In genomic region chr5:34251794-34252193, GRCm38 (mm10) we compare ENCODE assay signal across 10 mouse cellular contexts. TPM values are rescaled to one million over a fixed set of nuclear protein-coding genes. Genes with fewer than 3 reads are reported as not detected.
DNase-seq lines count a peak whose midpoint lies in the region; ATAC-seq and TF ChIP-seq lines count a peak whose summit lies in the region.
"Had no signal": no experiment of that assay in that cellular context is flagged by ENCODE, and none has a peak within 500 bp of the region (broad histone marks: within the 10 kb centered on the region; RNA-seq: fewer than 3 reads in every experiment).

No protein-coding gene starts in this region.

- no peak for TF ChIP-seq EP300 in lung, postnatal 0 days (IDR thresholded peaks at IDR 0.05)

- 0 out of 2 replicates have a peak, but pooled peaks have one; percentile 54 for ATAC-seq in intestine, embryonic 14.5 days (replicated peaks; ENCODE audit: low FRiP score, low TSS enrichment, low read depth)
- ATAC-seq in intestine, postnatal 0 days: no peak
- no peak for ATAC-seq in hindbrain, embryonic 11.5 days (ENCODE audit: low FRiP score)
- ATAC-seq in neural tube, embryonic 12.5 days (ENCODE audit: low FRiP score, low read depth): peak; percentile 56; the same call in 1 of the 2 replicates
- no peak for ATAC-seq in lung, postnatal 0 days
- no peak for ATAC-seq in erythroblast, adult 5-6 weeks (replicated peaks; ENCODE audit: low FRiP score, poor library complexity, severe bottlenecking)

- no peak overlapping the region for H3K4me3 ChIP-seq in intestine, embryonic 14.5 days (ENCODE audit: low read depth, low read length)
- no peak overlapping the region for H3K4me3 ChIP-seq in intestine, postnatal 0 days (ENCODE audit: low read depth, low read length)
- H3K4me3 ChIP-seq in hindbrain, embryonic 11.5 days (ENCODE audit: low read depth, low read length): no peak overlapping the region
- no peak overlapping the region for H3K4me3 ChIP-seq in neural tube, embryonic 12.5 days
- H3K4me3 ChIP-seq in lung, postnatal 0 days (ENCODE audit: low read depth, low read length): no peak overlapping the region

- H3K27ac ChIP-seq in intestine, embryonic 14.5 days (ENCODE audit: low read depth): no peak overlapping the region
- H3K27ac ChIP-seq in intestine, postnatal 0 days (ENCODE audit: low read depth, low read length): no peak overlapping the region
- peak overlapping the region; percentile 58 for H3K27ac ChIP-seq in hindbrain, embryonic 11.5 days (ENCODE audit: low read depth, low read length)
- H3K27ac ChIP-seq in neural tube, embryonic 12.5 days: peak overlapping the region; percentile 8; the same call in 1 of the 2 replicates
- no peak overlapping the region for H3K27ac ChIP-seq in lung, postnatal 0 days (ENCODE audit: low read length)

- H3K27me3 ChIP-seq in intestine, embryonic 14.5 days (replicated peaks; ENCODE audit: control insufficient read depth, insufficient read depth, low read length): no peaks in the 10 kb centered on the region
- H3K27me3 ChIP-seq in intestine, postnatal 0 days (replicated peaks; ENCODE audit: control insufficient read depth, insufficient read depth, low read length): no peaks in the 10 kb centered on the region
- H3K27me3 ChIP-seq in hindbrain, embryonic 11.5 days (ENCODE audit: control insufficient read depth, insufficient read depth, low read length): no peaks in the 10 kb centered on the region
- H3K27me3 ChIP-seq in neural tube, embryonic 12.5 days (replicated peaks): no peaks in the 10 kb centered on the region
- H3K27me3 ChIP-seq in lung, postnatal 0 days (replicated peaks; ENCODE audit: insufficient read depth, low read length): no peaks in the 10 kb centered on the region

- no peak for TF ChIP-seq CTCF in intestine, postnatal 0 days (IDR thresholded peaks at IDR 0.05; ENCODE audit: low read depth)
- TF ChIP-seq CTCF in lung, postnatal 0 days (IDR thresholded peaks at IDR 0.05): no peak

- DNase-seq in intestine, embryonic 14.5 days (ENCODE audit: low spot score): no peak
- DNase-seq in adrenal gland, postnatal 25 days: peak; percentile 32
- peak; percentile 23 for DNase-seq in hindbrain, embryonic 11.5 days (ENCODE audit: low spot score)
- DNase-seq in left cerebral cortex, postnatal 4 days: no peak
- no peak for DNase-seq in lung, postnatal 0 days (ENCODE audit: low spot score)
- DNase-seq: heart, postnatal 36 days; lung, adult 2 months had no signal

- H3K9ac ChIP-seq in intestine, embryonic 14.5 days (ENCODE audit: low read length): no peak overlapping the region
- no peak overlapping the region for H3K9ac ChIP-seq in intestine, postnatal 0 days (ENCODE audit: low read depth, low read length)
- no peak overlapping the region for H3K9ac ChIP-seq in hindbrain, embryonic 11.5 days (ENCODE audit: low read depth, low read length)
- H3K9ac ChIP-seq in neural tube, embryonic 12.5 days: no peak overlapping the region
- H3K9ac ChIP-seq in lung, postnatal 0 days (replicated peaks; ENCODE audit: low read depth): no peak overlapping the region

- intact Hi-C loops in left cerebral cortex, postnatal 4 days (cut with DNase I): no loop called here

- H3K4me1 ChIP-seq in intestine, embryonic 14.5 days (replicated peaks; ENCODE audit: control insufficient read depth, insufficient read depth, low read length): peaks cover 24% of the 10 kb centered on the region
- no peaks in the 10 kb centered on the region for H3K4me1 ChIP-seq in intestine, postnatal 0 days (replicated peaks; ENCODE audit: control insufficient read depth, insufficient read depth, low read length)
- peaks cover 5% of the 10 kb centered on the region; the same call in 1 of the 2 replicates for H3K4me1 ChIP-seq in hindbrain, embryonic 11.5 days (replicated peaks; ENCODE audit: control insufficient read depth, insufficient read depth, low read length)
- H3K4me1 ChIP-seq in neural tube, embryonic 12.5 days: peaks cover 28% of the 10 kb centered on the region
- H3K4me1 ChIP-seq in lung, postnatal 0 days (ENCODE audit: insufficient read depth, low read depth, low read length): no peaks in the 10 kb centered on the region

- no peak overlapping the region for H3K4me2 ChIP-seq in intestine, embryonic 14.5 days (ENCODE audit: low read length)
- H3K4me2 ChIP-seq in intestine, postnatal 0 days (replicated peaks; ENCODE audit: low read depth): no peak overlapping the region
- H3K4me2 ChIP-seq in hindbrain, embryonic 11.5 days (replicated peaks; ENCODE audit: low read depth, low read length): no peak overlapping the region
- H3K4me2 ChIP-seq in neural tube, embryonic 12.5 days (replicated peaks): no peak overlapping the region
- no peak overlapping the region for H3K4me2 ChIP-seq in lung, postnatal 0 days (replicated peaks; ENCODE audit: low read depth, low read length)

- WGBS in intestine, embryonic 14.5 days: 36% methylated on average over 4 of the region's 4 CpGs
- 39% methylated on average over 4 of the region's 4 CpGs for WGBS in intestine, postnatal 0 days
- 42% methylated on average over 4 of the region's 4 CpGs for WGBS in hindbrain, embryonic 11.5 days
- WGBS in neural tube, embryonic 12.5 days: 21% methylated on average over 4 of the region's 4 CpGs
- WGBS in lung, postnatal 0 days: 35% methylated on average over 4 of the region's 4 CpGs

- H3K36me3 ChIP-seq in intestine, embryonic 14.5 days (ENCODE audit: control insufficient read depth, insufficient read depth, low read length): no peaks in the 10 kb centered on the region
- H3K36me3 ChIP-seq in intestine, postnatal 0 days (ENCODE audit: control insufficient read depth, insufficient read depth): no peaks in the 10 kb centered on the region
- H3K36me3 ChIP-seq in hindbrain, embryonic 11.5 days (ENCODE audit: control insufficient read depth, insufficient read depth, low read length): no peaks in the 10 kb centered on the region
- H3K36me3 ChIP-seq in neural tube, embryonic 12.5 days: no peaks in the 10 kb centered on the region
- H3K36me3 ChIP-seq in lung, postnatal 0 days (ENCODE audit: insufficient read depth, low read length): no peaks in the 10 kb centered on the region

- H3K9me3 ChIP-seq in intestine, embryonic 14.5 days (ENCODE audit: control insufficient read depth, low read length): no peaks in the 10 kb centered on the region
- H3K9me3 ChIP-seq in intestine, postnatal 0 days (ENCODE audit: control insufficient read depth): no peaks in the 10 kb centered on the region
- no peaks in the 10 kb centered on the region for H3K9me3 ChIP-seq in hindbrain, embryonic 11.5 days (ENCODE audit: control insufficient read depth, low read length)
- no peaks in the 10 kb centered on the region for H3K9me3 ChIP-seq in neural tube, embryonic 12.5 days
- H3K9me3 ChIP-seq in lung, postnatal 0 days (ENCODE audit: low read length): no peaks in the 10 kb centered on the region

RNA-seq across cellular contexts. Expression of gene Zfyve28, which starts 36.5 kb away (rescaled TPM):
- 0.27 and 0.55 TPM in 2 replicates for polyA plus RNA-seq in intestine, embryonic 14.5 days (2014; fragmentation: Nextera tagmentation; extraction: Ambion mirVana)
- 0.05 and 0.07 TPM in 2 replicates for polyA plus RNA-seq in intestine, postnatal 0 days (2015; fragmentation: Nextera tagmentation; extraction: Ambion mirVana)
- 0.70 TPM in 1 of 2 replicates, not detected in the other for total RNA-seq in adrenal gland, postnatal 25 days (2021)
- polyA plus RNA-seq in hindbrain, embryonic 11.5 days (2014; fragmentation: Nextera tagmentation; extraction: Ambion mirVana): 0.96 and 1.1 TPM in 2 replicates
- 4.5 and 5.2 TPM in 2 replicates for polyA plus RNA-seq in neural tube, embryonic 12.5 days (2016; fragmentation: Nextera tagmentation; extraction: Ambion mirVana)
- total RNA-seq in left cerebral cortex, postnatal 4 days (2021): 10 to 100 TPM; 18.7 to 19.9 TPM
- polyA plus RNA-seq in lung, postnatal 0 days (2015; fragmentation: Nextera tagmentation; extraction: Ambion mirVana): 0.16 and 0.24 TPM in 2 replicates
- total RNA-seq in erythroblast, adult 5-6 weeks (2015; ENCODE audit: low replicate concordance): not detected in 2 replicates
- total RNA-seq in erythroblast, adult 5-6 weeks (2017; ENCODE audit: low replicate concordance): 0.42 and 0.68 TPM in 2 replicates

RNA-seq across cellular contexts. Expression of gene Cfap99, which starts 36.6 kb away (rescaled TPM):
- not detected in 2 replicates for polyA plus RNA-seq in intestine, embryonic 14.5 days (2014; fragmentation: Nextera tagmentation; extraction: Ambion mirVana)
- polyA plus RNA-seq in intestine, postnatal 0 days (2015; fragmentation: Nextera tagmentation; extraction: Ambion mirVana): not detected in 2 replicates
- total RNA-seq in adrenal gland, postnatal 25 days (2021): not detected in 2 replicates
- 0.08 and 0.20 TPM in 2 replicates for polyA plus RNA-seq in hindbrain, embryonic 11.5 days (2014; fragmentation: Nextera tagmentation; extraction: Ambion mirVana)
- not detected in 2 replicates for polyA plus RNA-seq in neural tube, embryonic 12.5 days (2016; fragmentation: Nextera tagmentation; extraction: Ambion mirVana)
- total RNA-seq in left cerebral cortex, postnatal 4 days (2021): under 1 TPM; 0.30 to 0.38 TPM
- polyA plus RNA-seq in lung, postnatal 0 days (2015; fragmentation: Nextera tagmentation; extraction: Ambion mirVana): 0.35 and 0.71 TPM in 2 replicates
- total RNA-seq in erythroblast, adult 5-6 weeks (2015; ENCODE audit: low replicate concordance): not detected in 2 replicates
- total RNA-seq in erythroblast, adult 5-6 weeks (2017; ENCODE audit: low replicate concordance): not detected in 2 replicates
- total RNA-seq: heart, postnatal 36 days had no signal

Comparison
In these comparisons a context has a peak if more than half of its experiments do, and no peak if none do; other contexts are left out.
1. ATAC-seq: peak in intestine, embryonic 14.5 days (single experiment) and neural tube, embryonic 12.5 days (single experiment); none in intestine, postnatal 0 days (single experiment), hindbrain, embryonic 11.5 days (single experiment), lung, postnatal 0 days (single experiment) and erythroblast, adult 5-6 weeks (single experiment).
2. DNase-seq: peak in adrenal gland, postnatal 25 days (single experiment) and hindbrain, embryonic 11.5 days (single experiment); none in intestine, embryonic 14.5 days (single experiment), left cerebral cortex, postnatal 4 days (single experiment) and lung, postnatal 0 days (single experiment).
3. H3K27ac ChIP-seq: peak in hindbrain, embryonic 11.5 days (single experiment) and neural tube, embryonic 12.5 days (single experiment); none in intestine, embryonic 14.5 days (single experiment), intestine, postnatal 0 days (single experiment) and lung, postnatal 0 days (single experiment).